Mouse (Mus musculus) neural tube, embryonic 12.5 days (tissue): ENCODE measurements around the gene BC025920. TPM values are rescaled to one million over a fixed set of nuclear protein-coding genes. Genes with fewer than 3 reads are reported as not detected.

Experiments used
- ATAC-seq: fragments of 200-750 bp; cut with Nextera tagmentation; 2 replicates; pipeline ENCODE4 v1.8.0; 2017; ENCODE audit warnings: low read depth, mild to moderate bottlenecking, moderate TSS enrichment, moderate library complexity; ENCODE audit not compliant: low FRiP score
- H3K27ac ChIP-seq: fragments of 300-500 bp; sonication (generic); 2 replicates; pipeline ENCODE4 v1.5.1; 2016
- H3K27me3 ChIP-seq: fragments of 300-500 bp; sonication (generic); replicated peaks from 2 replicates; pipeline ENCODE4 v1.6.1; 2016; ENCODE audit warnings: mild to moderate bottlenecking
- H3K36me3 ChIP-seq: fragments of 300-500 bp; sonication (generic); 2 replicates; pipeline ENCODE4 v1.6.1; 2016; ENCODE audit warnings: mild to moderate bottlenecking
- H3K4me1 ChIP-seq: fragments of 300-500 bp; sonication (generic); 2 replicates; pipeline ENCODE4 v1.6.1; 2016
- H3K4me2 ChIP-seq: fragments of 300-500 bp; sonication (generic); replicated peaks from 2 replicates; pipeline ENCODE4 v1.6.1; 2016; ENCODE audit warnings: mild to moderate bottlenecking
- H3K4me3 ChIP-seq: fragments of 300-500 bp; sonication (generic); 2 replicates; pipeline ENCODE4 v1.5.1; 2016
- H3K9ac ChIP-seq: fragments of 300-500 bp; sonication (generic); 2 replicates; pipeline ENCODE4 v1.6.1; 2016; ENCODE audit warnings: mild to moderate bottlenecking
- H3K9me3 ChIP-seq: fragments of 300-500 bp; sonication (generic); 2 replicates; pipeline ENCODE4 v1.6.1; 2016; ENCODE audit warnings: mild to moderate bottlenecking
- WGBS: fragments of 180-500 bp; shearing (Covaris S2); methylation state at CpG from one replicate; pipeline ENCODE4 v1.1.7; 2016; 5-methylcytosine and 5-hydroxymethylcytosine counted together
- polyA plus RNA-seq: library from polyadenylated mRNA; unstranded; fragments of >200 nt; fragmentation: Nextera tagmentation; extraction: Ambion mirVana; gene quantifications from 2 replicates; pipeline ENCODE4 v1.2.1, GENCODE M21; 2016

The BC025920 gene
- polyA plus RNA-seq, 1 experiment from 2014 or later: 2.3 TPM

DNA sequence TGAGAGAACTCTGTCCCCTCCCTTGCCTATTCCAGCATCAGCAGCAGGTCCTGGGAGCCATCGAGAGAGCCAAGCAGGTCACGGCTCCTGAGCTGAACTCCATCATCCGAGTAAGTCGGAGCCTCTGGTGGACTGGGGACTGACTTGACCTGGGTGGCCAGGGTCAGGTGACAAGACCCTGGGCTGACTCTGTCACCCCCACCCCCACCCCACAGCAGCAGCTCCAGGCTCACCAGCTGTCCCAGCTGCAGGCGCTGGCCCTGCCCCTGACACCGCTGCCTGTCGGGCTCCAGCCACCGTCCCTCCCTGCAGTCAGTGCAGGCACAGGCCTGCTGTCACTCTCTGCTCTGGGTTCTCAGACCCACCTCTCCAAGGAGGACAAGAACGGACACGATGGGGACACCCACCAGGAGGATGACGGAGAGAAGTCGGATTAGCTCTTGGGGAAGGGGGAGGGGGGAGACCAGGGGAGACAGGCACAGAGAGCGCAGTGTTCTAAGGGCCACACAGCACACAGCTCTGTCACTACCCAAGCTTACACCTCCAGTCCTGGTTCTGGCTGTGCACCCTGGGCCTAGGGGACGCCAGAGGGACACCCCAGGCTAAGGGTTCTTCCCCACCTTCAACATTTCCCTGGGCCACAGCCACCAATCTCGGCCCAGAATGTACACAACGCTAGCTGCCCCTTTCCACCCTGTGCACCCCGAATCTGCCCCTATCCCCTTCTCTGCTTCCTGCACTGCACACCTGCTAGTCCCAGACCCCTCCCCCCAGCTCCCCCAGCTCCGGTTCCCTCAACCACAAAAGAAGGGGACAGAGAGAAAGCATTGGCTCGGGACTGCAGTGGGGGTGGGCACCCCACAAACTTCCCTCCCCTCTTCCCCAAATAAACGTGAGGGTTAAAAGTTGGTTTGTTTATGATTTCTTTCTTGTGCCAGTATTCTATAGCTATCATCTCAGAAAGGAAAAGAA, 40.5 kb upstream of the BC025920 start:
- Histone ChIP-seq H3K36me3 (peaks cover 35% of the 10 kb centered on the region), H3K4me3 (no peak overlapping the region; the same call in 1 of the 2 replicates), H3K9me3 (no peaks in the 10 kb centered on the region), H3K4me2 (no peak overlapping the region), H3K9ac (no peak overlapping the region), H3K4me1 (peaks cover 57% of the 10 kb centered on the region), H3K27ac (no peak overlapping the region), H3K27me3 (peaks cover 40% of the 10 kb centered on the region)
- WGBS: 38% methylated on average over 20 of the region's 20 CpGs
- ATAC-seq: no peak

DNA sequence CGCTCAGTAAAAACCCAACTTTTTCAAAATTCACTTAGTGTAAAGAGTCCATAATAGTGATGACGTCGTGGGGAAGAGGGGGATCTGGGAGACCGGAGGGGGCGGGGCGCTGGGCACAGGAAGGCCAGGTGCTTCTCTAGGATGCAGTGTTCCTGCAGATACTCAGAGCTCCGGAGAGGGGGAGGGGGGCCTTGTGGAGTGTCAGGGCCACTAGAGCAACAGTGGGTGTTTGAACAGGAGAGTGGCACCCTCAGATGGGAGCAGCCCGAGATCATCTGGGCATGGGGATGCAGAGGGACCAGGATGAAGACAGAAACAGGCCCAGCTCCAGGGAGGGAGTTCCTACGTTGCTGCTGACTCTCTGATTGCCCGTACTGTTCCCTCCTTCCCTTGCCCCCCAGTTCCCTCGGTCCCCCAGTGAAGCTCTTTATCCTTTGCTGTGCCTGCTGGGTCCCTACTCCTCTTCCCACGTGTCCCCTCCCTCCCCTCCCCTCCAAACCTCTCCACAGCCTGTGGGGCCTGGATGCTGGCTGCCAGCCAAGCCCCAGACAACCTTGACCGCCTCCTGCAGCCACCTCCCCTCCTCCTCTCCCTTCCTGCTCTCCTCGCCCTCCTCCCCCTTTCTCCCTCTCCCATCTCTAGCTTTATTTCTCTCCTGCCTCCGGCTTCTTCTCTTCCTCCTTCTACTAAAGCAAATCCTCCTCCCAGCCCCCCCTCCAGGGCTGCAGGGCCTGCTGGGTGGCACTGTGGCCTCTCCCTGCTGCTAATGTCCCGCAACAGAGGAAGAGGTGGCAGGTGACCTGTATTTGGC, 37.5 kb upstream of the BC025920 start:
- 11% methylated on average over 16 of the region's 16 CpGs for WGBS
- no peak overlapping the region for H3K9ac ChIP-seq
- peaks cover 58% of the 10 kb centered on the region for H3K27me3 ChIP-seq
- H3K36me3 ChIP-seq: peaks cover 25% of the 10 kb centered on the region
- peak; percentile 2; the same call in 1 of the 2 replicates for ATAC-seq
- no peak overlapping the region for H3K4me3 ChIP-seq
- peak overlapping the region; percentile 20; the same call in 1 of the 2 replicates for H3K27ac ChIP-seq
- H3K4me1 ChIP-seq: peaks cover 54% of the 10 kb centered on the region
- peak overlapping the region; percentile 46 for H3K4me2 ChIP-seq
- H3K9me3 ChIP-seq: no peaks in the 10 kb centered on the region

- no peak overlapping the region for H3K27ac ChIP-seq
- H3K9me3 ChIP-seq: no peaks in the 10 kb centered on the region
- H3K27me3 ChIP-seq: peaks cover 58% of the 10 kb centered on the region
- no peak overlapping the region for H3K4me3 ChIP-seq
- ATAC-seq: no peak
- WGBS: 50% methylated on average over 9 of the region's 9 CpGs
- peaks cover 18% of the 10 kb centered on the region for H3K36me3 ChIP-seq
- no peak overlapping the region for H3K9ac ChIP-seq
- peaks cover 47% of the 10 kb centered on the region for H3K4me1 ChIP-seq
- H3K4me2 ChIP-seq: no peak overlapping the region; the same call in 1 of the 2 replicates
Observed at GRCm38 (mm10) chr10:81569507-81570237, 36.4 kb upstream of the BC025920 start.

GRCm38 (mm10) chr10:81570238-81570800, 35.8 kb upstream of the BC025920 start:
- Histone ChIP-seq H3K9ac (no peak overlapping the region), H3K9me3 (no peaks in the 10 kb centered on the region), H3K4me2 (peak overlapping the region; percentile 71), H3K27ac (peak overlapping the region; percentile 43; the same call in 1 of the 2 replicates), H3K4me3 (peak overlapping the region; percentile 16; the same call in 1 of the 2 replicates), H3K27me3 (peaks cover 57% of the 10 kb centered on the region), H3K36me3 (peaks cover 12% of the 10 kb centered on the region), H3K4me1 (peaks cover 53% of the 10 kb centered on the region)
- under 1% methylated on average over 11 of the region's 11 CpGs for WGBS
- ATAC-seq: peak; percentile 27

GRCm38 (mm10) chr10:81570831-81571500, 35.1 kb upstream of the BC025920 start:
- H3K27me3 ChIP-seq: peaks cover 57% of the 10 kb centered on the region
- peak overlapping the region; percentile 33 for H3K4me3 ChIP-seq
- H3K9me3 ChIP-seq: no peaks in the 10 kb centered on the region
- H3K36me3 ChIP-seq: peaks cover 6% of the 10 kb centered on the region; the same call in 1 of the 2 replicates
- peak; percentile 70 for ATAC-seq
- peaks cover 59% of the 10 kb centered on the region for H3K4me1 ChIP-seq
- under 1% methylated on average over 33 of the region's 34 CpGs for WGBS
- H3K9ac ChIP-seq: no peak overlapping the region
- peak overlapping the region; percentile 71 for H3K4me2 ChIP-seq
- peak overlapping the region; percentile 43; the same call in 1 of the 2 replicates for H3K27ac ChIP-seq

DNA sequence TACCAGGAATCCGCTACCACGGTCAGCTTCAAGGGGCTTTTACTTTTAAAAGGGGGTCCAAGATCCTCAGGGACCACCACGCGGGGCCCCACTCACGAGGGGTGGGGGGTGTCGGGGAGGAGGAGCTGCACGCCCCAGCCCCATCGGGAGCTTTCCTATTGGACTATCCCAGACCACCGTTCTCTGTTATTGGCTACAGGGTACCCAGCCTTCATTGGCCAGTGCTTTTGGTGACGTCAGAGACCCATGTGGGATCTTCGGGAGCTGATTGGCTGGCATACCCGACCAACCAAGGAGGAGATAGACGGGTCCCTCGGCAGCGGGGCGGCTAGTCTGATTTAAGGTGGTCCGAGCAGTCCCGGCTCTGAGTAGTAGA, 34.6 kb upstream of the BC025920 start:
- Histone ChIP-seq H3K27me3 (peaks cover 57% of the 10 kb centered on the region), H3K9me3 (no peaks in the 10 kb centered on the region), H3K4me2 (peak overlapping the region; percentile 71), H3K9ac (0 out of 2 replicates have a peak overlapping the region, but pooled peaks have one; percentile 35), H3K4me1 (peaks cover 61% of the 10 kb centered on the region), H3K36me3 (peaks cover under 1% of the 10 kb centered on the region; the same call in 1 of the 2 replicates), H3K27ac (0 out of 2 replicates have a peak overlapping the region, but pooled peaks have one; percentile 20), H3K4me3 (peak overlapping the region; percentile 33)
- under 1% methylated on average over 18 of the region's 18 CpGs for WGBS
- peak; percentile 90 for ATAC-seq

- H3K9ac ChIP-seq: 0 out of 2 replicates have a peak overlapping the region, but pooled peaks have one; percentile 35
- ATAC-seq: no peak
Observed at GRCm38 (mm10) chr10:81572133-81572671, 33.9 kb upstream of the BC025920 start.

GRCm38 (mm10) chr10:81572975-81573374, 33.1 kb upstream of the BC025920 start:
- Histone ChIP-seq H3K9ac (no peak overlapping the region), H3K4me1 (peaks cover 61% of the 10 kb centered on the region), H3K36me3 (no peaks in the 10 kb centered on the region), H3K27me3 (peaks cover 56% of the 10 kb centered on the region), H3K4me3 (no peak overlapping the region; the same call in 1 of the 2 replicates), H3K4me2 (peak overlapping the region; percentile 71; the same call in 1 of the 2 replicates), H3K27ac (no peak overlapping the region), H3K9me3 (no peaks in the 10 kb centered on the region)
- WGBS: 7% methylated on average over 9 of the region's 9 CpGs
- no peak for ATAC-seq

More at GRCm38 (mm10) chr10:81572133-81572671, 33.9 kb upstream of the BC025920 start:
- Histone ChIP-seq H3K27ac (0 out of 2 replicates have a peak overlapping the region, but pooled peaks have one; percentile 8), H3K4me2 (peak overlapping the region; percentile 71), H3K4me3 (no peak overlapping the region), H3K27me3 (peaks cover 57% of the 10 kb centered on the region), H3K36me3 (no peaks in the 10 kb centered on the region), H3K4me1 (peaks cover 61% of the 10 kb centered on the region), H3K9me3 (no peaks in the 10 kb centered on the region)
- WGBS: under 1% methylated on average over 9 of the region's 9 CpGs

GRCm38 (mm10) chr10:81574081-81575056, 31.7 kb upstream of the BC025920 start, which contains the start of gene Tle2:
TSS of gene Tle2 (plus strand) at chr10:81574561.
- 27% methylated on average over 10 of the region's 10 CpGs for WGBS
- no peak for ATAC-seq

More at GRCm38 (mm10) chr10:81574081-81575056, 31.7 kb upstream of the BC025920 start, which contains the start of gene Tle2:
- Histone ChIP-seq H3K27ac (no peak within 1 kb of the TSS), H3K27me3 (peaks cover 69% of the 10 kb centered on the region), H3K9me3 (no peaks in the 10 kb centered on the region), H3K4me1 (peaks cover 49% of the 10 kb centered on the region), H3K36me3 (no peaks in the 10 kb centered on the region), H3K4me2 (peak within 1 kb of the TSS; percentile 79), H3K4me3 (peak within 1 kb of the TSS; percentile 47), H3K9ac (peak within 1 kb of the TSS; percentile 66)
